Mouse (Mus musculus) lung, embryonic 14.5 days (tissue): ENCODE measurements around the gene Spen. TPM values are rescaled to one million over a fixed set of nuclear protein-coding genes. Genes with fewer than 3 reads are reported as not detected.

Source experiments
- ATAC-seq: fragments of 200-750 bp; cut with Nextera tagmentation; 2 replicates; pipeline ENCODE4 v1.8.0; 2017; ENCODE audit warnings: mild to moderate bottlenecking, moderate TSS enrichment, moderate library complexity; ENCODE audit not compliant: insufficient read depth
- DNase-seq: peaks from one replicate; pipeline ENCODE4 v3.0.0-alpha.2; 2015
- H3K27ac ChIP-seq: fragments of 300-500 bp; sonication (generic); 2 replicates; pipeline ENCODE4 v1.5.1; 2014; ENCODE audit warnings: low read depth, mild to moderate bottlenecking, moderate library complexity
- H3K27me3 ChIP-seq: fragments of 300-500 bp; sonication (generic); 2 replicates; pipeline ENCODE4 v1.6.1; 2014; ENCODE audit warnings: low read length, control low read depth; ENCODE audit not compliant: insufficient read depth
- H3K36me3 ChIP-seq: fragments of 300-500 bp; sonication (generic); 2 replicates; pipeline ENCODE4 v1.6.1; 2014; ENCODE audit warnings: control low read depth; ENCODE audit not compliant: insufficient read depth
- H3K4me1 ChIP-seq: fragments of 300-500 bp; sonication (generic); 2 replicates; pipeline ENCODE4 v1.6.1; 2014; ENCODE audit warnings: antibody characterized with exemption, control low read depth; ENCODE audit not compliant: insufficient read depth
- H3K4me2 ChIP-seq: fragments of 300-500 bp; sonication (generic); 2 replicates; pipeline ENCODE4 v1.6.1; 2014; ENCODE audit warnings: mild to moderate bottlenecking
- H3K4me3 ChIP-seq: fragments of 300-500 bp; sonication (generic); 2 replicates; pipeline ENCODE4 v1.5.1; 2014; ENCODE audit warnings: low read depth, low read length
- H3K9ac ChIP-seq: fragments of 300-500 bp; sonication (generic); 2 replicates; pipeline ENCODE4 v1.6.1; 2014
- H3K9me3 ChIP-seq: fragments of 300-500 bp; sonication (generic); 2 replicates; pipeline ENCODE4 v1.6.1; 2016; ENCODE audit warnings: low read depth, low read length, control low read depth
- CTCF ChIP-seq: IDR thresholded peaks from 2 replicates; pipeline ENCODE4 v1.5.1; 2016; ENCODE audit warnings: antibody characterized with exemption, low read depth
- WGBS: fragments of 180-500 bp; shearing (Covaris S2); extraction: QIAGEN DNeasy Blood & Tissue Kit; methylation state at CpG from one replicate; pipeline ENCODE4 v1.1.7; 2014; 5-methylcytosine and 5-hydroxymethylcytosine counted together
- polyA plus RNA-seq: library from polyadenylated mRNA; unstranded; fragments of >200 nt; fragmentation: Nextera tagmentation; extraction: Ambion mirVana; gene quantifications from 2 replicates; pipeline ENCODE4 v1.2.1, GENCODE M21; 2014

Gene Spen
- polyA plus RNA-seq, 1 experiment from 2014 or later, result 15.4 TPM

DNA sequence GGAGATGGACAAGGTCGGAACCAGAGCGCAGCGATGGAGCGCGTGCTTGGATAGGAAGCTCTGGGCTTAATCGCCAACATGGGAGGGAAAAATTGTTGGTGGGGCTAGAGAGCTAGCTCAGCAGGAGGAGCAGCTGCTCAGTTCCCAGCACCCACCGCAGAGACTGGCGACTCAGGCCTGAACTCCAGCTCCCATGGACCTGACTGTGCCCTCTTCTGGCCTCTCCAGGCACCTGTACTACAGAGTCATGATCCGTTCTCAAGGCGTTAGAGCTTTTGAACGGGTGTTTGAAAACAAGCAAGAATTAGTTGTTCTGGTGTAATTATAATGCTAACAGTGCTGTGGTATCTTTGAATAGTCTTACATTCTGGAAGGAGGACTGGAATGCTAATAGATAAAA lies 9.5 kb downstream of the Spen start:
- TF ChIP-seq CTCF, result no peak
- H3K4me2 ChIP-seq, result no peak overlapping the region
- H3K4me3 ChIP-seq, result no peak overlapping the region
- ATAC-seq (no peak), DNase-seq (no peak)
- H3K27me3 ChIP-seq, result no peaks in the 10 kb centered on the region
- no peaks in the 10 kb centered on the region; the same call in 1 of the 2 replicates for H3K9me3 ChIP-seq
- no peak overlapping the region for H3K27ac ChIP-seq
- H3K9ac ChIP-seq, result no peak overlapping the region
- H3K36me3 ChIP-seq, result no peaks in the 10 kb centered on the region
- 85% methylated on average over 11 of the region's 11 CpGs for WGBS
- H3K4me1 ChIP-seq, result no peaks in the 10 kb centered on the region

DNA sequence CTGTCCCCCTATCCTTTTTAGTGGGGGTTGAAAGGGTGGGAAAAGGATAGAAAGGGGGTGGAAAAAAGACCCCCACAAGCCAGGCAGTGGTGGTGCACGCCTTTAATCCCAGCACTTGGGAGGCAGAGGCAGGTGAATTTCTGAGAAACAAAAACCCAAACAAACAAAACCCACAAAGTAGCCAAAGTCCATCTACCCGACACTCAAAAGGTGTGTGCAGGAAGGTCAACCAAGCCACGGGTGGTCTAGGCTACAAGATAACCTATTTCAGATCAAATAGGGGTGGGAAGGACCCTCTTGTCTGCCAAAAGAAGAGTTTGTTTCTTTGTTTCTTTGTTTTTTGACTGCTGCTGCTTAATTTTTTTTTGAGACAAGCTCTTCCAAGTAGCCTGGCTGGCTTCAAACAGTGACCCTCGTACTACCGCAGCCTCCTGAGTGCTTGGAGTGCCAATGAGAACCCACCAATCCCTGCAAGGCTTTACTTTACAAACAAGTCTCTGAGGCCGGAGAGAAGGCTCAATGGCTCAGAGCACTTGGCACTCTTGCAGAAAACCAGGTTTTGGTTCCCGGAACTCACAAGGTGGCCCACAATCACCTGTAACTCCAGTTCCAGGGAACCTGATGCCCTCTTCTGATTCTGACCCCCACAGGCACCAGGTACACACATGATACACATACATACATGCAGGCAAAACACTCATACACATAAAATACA lies 11.3 kb downstream of the Spen start:
- peaks cover 3% of the 10 kb centered on the region; the same call in 1 of the 2 replicates for H3K36me3 ChIP-seq
- no peaks in the 10 kb centered on the region for H3K4me1 ChIP-seq
- no peak for ATAC-seq
- TF ChIP-seq CTCF, result no peak
- no peaks in the 10 kb centered on the region for H3K27me3 ChIP-seq
- H3K9ac ChIP-seq, result no peak overlapping the region
- H3K9me3 ChIP-seq, result no peaks in the 10 kb centered on the region; the same call in 1 of the 2 replicates
- WGBS, result 51% methylated on average over 7 of the region's 7 CpGs
- H3K4me2 ChIP-seq, result no peak overlapping the region
- no peak for DNase-seq
- no peak overlapping the region for H3K27ac ChIP-seq
- H3K4me3 ChIP-seq, result no peak overlapping the region

DNA sequence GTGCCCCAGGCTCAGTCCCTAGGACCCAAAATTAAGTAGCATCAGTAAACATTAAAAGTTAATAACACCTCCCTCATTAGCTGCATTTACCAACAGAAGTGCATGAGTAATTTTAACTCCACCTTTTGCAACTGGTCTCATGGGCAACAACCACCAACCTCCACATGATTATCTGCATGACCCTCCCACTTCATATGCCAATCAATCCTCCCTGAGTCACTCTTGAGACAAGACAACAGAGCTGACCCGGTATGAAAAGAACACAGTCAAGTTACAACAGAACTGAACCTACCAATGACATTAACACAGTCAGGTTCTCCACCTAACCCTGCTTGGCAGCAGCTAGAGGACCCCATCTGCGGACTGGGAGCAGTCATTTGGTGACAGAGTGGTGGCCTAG lies 12.5 kb downstream of the Spen start:
- DNase-seq (no peak), ATAC-seq (no peak)
- Histone ChIP-seq H3K9ac (no peak overlapping the region), H3K27me3 (no peaks in the 10 kb centered on the region), H3K27ac (no peak overlapping the region), H3K4me2 (no peak overlapping the region), H3K36me3 (peaks cover 15% of the 10 kb centered on the region), H3K4me1 (no peaks in the 10 kb centered on the region), H3K4me3 (no peak overlapping the region), H3K9me3 (no peaks in the 10 kb centered on the region; the same call in 1 of the 2 replicates)
- WGBS, result 67% methylated on average over 2 of the region's 2 CpGs
- no peak for TF ChIP-seq CTCF

DNA sequence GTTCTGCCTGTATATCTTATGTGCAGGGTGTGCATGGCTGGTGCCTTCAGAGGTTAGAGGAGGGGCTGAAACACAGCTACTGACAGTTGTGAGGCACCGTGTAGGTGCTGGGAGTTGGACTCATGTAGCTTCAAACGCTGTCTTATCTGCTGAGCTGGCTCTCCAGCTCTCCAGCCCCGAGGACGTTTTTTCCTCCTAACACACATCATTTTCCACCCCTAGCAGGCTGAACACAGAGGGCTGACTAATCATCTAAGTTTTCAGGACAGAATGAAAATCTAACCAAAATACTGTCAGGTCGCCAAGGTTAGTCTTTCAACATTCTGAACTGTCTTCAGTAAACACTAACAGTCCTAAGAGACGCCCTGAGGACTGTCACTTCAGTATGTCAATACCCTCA lies 13.7 kb downstream of the Spen start:
- Histone ChIP-seq H3K27ac (peak overlapping the region; percentile 18; the same call in 1 of the 2 replicates), H3K4me3 (no peak overlapping the region), H3K27me3 (no peaks in the 10 kb centered on the region), H3K4me2 (no peak overlapping the region), H3K36me3 (peaks cover 27% of the 10 kb centered on the region), H3K9ac (no peak overlapping the region), H3K9me3 (no peaks in the 10 kb centered on the region; the same call in 1 of the 2 replicates), H3K4me1 (no peaks in the 10 kb centered on the region)
- no peak for DNase-seq
- WGBS, result 19% methylated on average over 6 of the region's 6 CpGs
- no peak for ATAC-seq
- no peak for TF ChIP-seq CTCF

DNA sequence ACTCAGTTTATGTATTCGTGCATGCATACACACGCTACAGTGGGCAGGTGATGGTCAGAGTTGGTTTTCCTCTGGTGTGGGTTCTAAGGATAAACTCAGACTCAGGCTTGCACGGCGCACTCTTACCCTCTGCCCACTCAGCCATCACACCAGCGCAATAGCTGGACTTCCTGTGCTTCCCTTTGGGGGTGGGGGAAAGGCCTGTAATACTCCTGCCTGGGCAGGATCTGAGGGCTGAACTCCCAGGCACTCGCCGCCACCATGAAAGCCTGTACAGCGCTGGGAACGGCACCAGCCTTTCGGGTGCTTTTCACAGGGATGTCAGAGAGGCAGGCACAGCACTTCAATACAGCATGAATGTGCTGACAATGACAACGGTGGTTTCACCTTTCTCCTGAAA lies 15.3 kb downstream of the Spen start:
- no peak overlapping the region for H3K9ac ChIP-seq
- no peak for DNase-seq
- no peaks in the 10 kb centered on the region for H3K27me3 ChIP-seq
- no peaks in the 10 kb centered on the region for H3K4me1 ChIP-seq
- H3K4me2 ChIP-seq, result no peak overlapping the region
- no peak overlapping the region for H3K4me3 ChIP-seq
- no peaks in the 10 kb centered on the region; the same call in 1 of the 2 replicates for H3K9me3 ChIP-seq
- 67% methylated on average over 11 of the region's 11 CpGs for WGBS
- peaks cover 38% of the 10 kb centered on the region for H3K36me3 ChIP-seq
- TF ChIP-seq CTCF, result no peak
- ATAC-seq, result no peak
- no peak overlapping the region for H3K27ac ChIP-seq

DNA sequence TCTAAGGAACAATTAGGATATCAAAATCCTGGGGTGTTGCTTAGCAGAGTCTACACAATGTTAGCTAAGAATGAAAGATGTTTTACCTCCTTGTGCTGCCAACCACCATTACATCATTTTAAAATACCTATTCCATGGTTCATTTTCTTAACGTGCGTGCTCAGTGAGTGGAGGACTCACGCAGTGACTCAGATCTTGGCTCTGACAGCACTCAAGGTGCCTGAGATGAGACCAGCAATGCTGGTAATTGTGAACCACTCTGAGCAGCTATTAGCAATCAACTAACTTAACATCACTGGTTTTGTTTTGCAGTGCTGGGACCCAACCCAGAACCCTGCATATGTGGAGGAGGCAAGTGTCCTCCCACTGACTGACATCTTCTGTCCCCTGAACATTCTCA lies 20.0 kb downstream of the Spen start:
- 76% methylated on average over 3 of the region's 3 CpGs for WGBS
- ATAC-seq, result no peak
- no peak for TF ChIP-seq CTCF
- H3K4me3 ChIP-seq, result no peak overlapping the region
- no peaks in the 10 kb centered on the region for H3K9me3 ChIP-seq
- DNase-seq, result no peak
- no peaks in the 10 kb centered on the region for H3K27me3 ChIP-seq
- no peak overlapping the region for H3K27ac ChIP-seq
- peaks cover 68% of the 10 kb centered on the region for H3K36me3 ChIP-seq
- H3K9ac ChIP-seq, result no peak overlapping the region
- peaks cover 6% of the 10 kb centered on the region for H3K4me1 ChIP-seq
- H3K4me2 ChIP-seq, result no peak overlapping the region

DNA sequence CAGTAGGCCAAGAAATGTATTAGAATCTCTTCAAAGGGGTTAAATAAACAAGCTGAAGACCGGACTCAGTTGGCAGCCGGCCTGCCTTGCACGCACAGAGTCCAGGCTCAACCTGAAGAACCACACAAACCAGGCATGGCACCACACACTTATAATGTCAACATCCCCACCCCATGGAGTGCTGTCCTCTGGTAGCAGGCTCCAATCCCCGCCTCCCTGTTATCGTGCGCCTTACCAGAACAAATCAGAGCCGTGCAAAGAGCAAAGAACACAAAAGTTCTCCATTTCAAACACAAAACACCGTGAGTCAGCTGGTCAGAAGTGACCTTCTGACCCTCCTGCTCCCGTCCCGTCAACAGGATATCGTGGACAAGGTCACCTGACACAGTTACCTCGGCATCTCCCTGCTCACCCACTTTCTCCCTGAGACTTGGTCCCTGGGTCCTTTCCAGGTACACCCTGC lies 24.2 kb downstream of the Spen start:
- no peak overlapping the region for H3K4me3 ChIP-seq
- ATAC-seq (peak; percentile 75; the same call in 1 of the 2 replicates), DNase-seq (peak; percentile 70)
- 31% methylated on average over 12 of the region's 12 CpGs for WGBS
- no peaks in the 10 kb centered on the region for H3K27me3 ChIP-seq
- peaks cover 6% of the 10 kb centered on the region for H3K4me1 ChIP-seq
- H3K9me3 ChIP-seq, result no peaks in the 10 kb centered on the region
- TF ChIP-seq CTCF, result no peak
- H3K36me3 ChIP-seq, result peaks cover 37% of the 10 kb centered on the region
- no peak overlapping the region for H3K27ac ChIP-seq
- H3K4me2 ChIP-seq, result no peak overlapping the region
- H3K9ac ChIP-seq, result no peak overlapping the region
